ENCODE assay signal across 8 mouse cellular contexts in the genomic region with DNA sequence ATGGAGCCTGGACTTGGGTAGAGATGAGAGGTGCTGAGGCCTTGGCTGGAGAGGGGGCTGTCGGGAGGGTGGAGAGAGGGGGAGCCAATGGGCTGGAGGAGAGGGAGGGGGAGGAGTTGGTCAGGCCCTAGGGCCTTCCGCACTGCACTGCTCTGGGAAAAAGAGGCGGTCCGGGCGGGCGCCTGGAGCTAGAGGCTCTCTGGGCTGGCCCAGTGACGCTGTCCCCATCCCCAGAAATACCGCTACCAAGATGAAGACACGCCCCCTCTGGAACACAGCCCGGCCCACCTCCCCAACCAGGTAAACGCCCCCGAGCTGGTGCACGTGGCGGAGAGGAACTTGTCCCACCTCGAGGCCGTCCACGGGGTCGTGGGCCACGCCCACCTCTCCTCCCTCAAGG. TPM values are rescaled to one million over a fixed set of nuclear protein-coding genes. Genes with fewer than 3 reads are reported as not detected.
A peak's percentile ranks its signal among the peaks of the same experiment; 100 is the strongest.
DNase-seq lines count a peak whose midpoint lies in the region; ATAC-seq lines count a peak whose summit lies in the region.

No protein-coding gene starts in this region.

- peaks cover 11% of the 10 kb centered on the region for H3K36me3 ChIP-seq in intestine, embryonic 14.5 days (ENCODE audit: control insufficient read depth, insufficient read depth, low read length)

- no peak overlapping the region for H3K9ac ChIP-seq in intestine, embryonic 14.5 days (ENCODE audit: low read length)

- peak overlapping the region; percentile 68 for H3K27ac ChIP-seq in intestine, embryonic 14.5 days (ENCODE audit: low read depth)

- H3K4me3 ChIP-seq in intestine, embryonic 14.5 days (ENCODE audit: low read depth, low read length) = peak overlapping the region; percentile 22

- WGBS in intestine, embryonic 14.5 days = 2% methylated on average over 19 of the region's 19 CpGs

- ATAC-seq in intestine, embryonic 14.5 days (replicated peaks; ENCODE audit: low FRiP score, low TSS enrichment, low read depth) = peak; percentile 50

- H3K4me2 ChIP-seq in intestine, embryonic 14.5 days (ENCODE audit: low read length) = peak overlapping the region; percentile 59

- DNase-seq in adrenal gland, postnatal 25 days = peak; percentile 28
- DNase-seq in adrenal gland, adult 2 months = no peak
- DNase-seq in cerebellum, adult 9-10 months = peak; percentile 75
- DNase-seq in gastrocnemius, postnatal 10 days = peak; percentile 75
- DNase-seq in intestine, embryonic 14.5 days (ENCODE audit: low spot score) = peak; percentile 64
- DNase-seq in lung, postnatal 36 days = peak; percentile 30
- DNase-seq in testis, postnatal 10 days (ENCODE audit: low spot score) = peak; percentile 82
- DNase-seq in ovary, postnatal 10 days (ENCODE audit: low spot score) = no peak

- H3K27me3 ChIP-seq in intestine, embryonic 14.5 days (replicated peaks; ENCODE audit: control insufficient read depth, insufficient read depth, low read length) = no peaks in the 10 kb centered on the region

- peaks cover 72% of the 10 kb centered on the region for H3K4me1 ChIP-seq in intestine, embryonic 14.5 days (replicated peaks; ENCODE audit: control insufficient read depth, insufficient read depth, low read length)

- no peaks in the 10 kb centered on the region for H3K9me3 ChIP-seq in intestine, embryonic 14.5 days (ENCODE audit: control insufficient read depth, low read length)

RNA-seq across cellular contexts. Expression of gene Dlg4, which starts 9.9 kb away (rescaled TPM):
- total RNA-seq in adrenal gland, postnatal 25 days (2021) = 30.7 and 31.0 TPM in 2 replicates
- 10 to 100 TPM; 22.9 to 32.4 TPM for total RNA-seq in adrenal gland, adult 2 months (2021)
- polyA plus RNA-seq in adrenal gland, adult 2 months (2012; rRNA removed) = 21.7 and 22.1 TPM in 2 replicates
- 10 to 100 TPM; 16.5 to 28.7 TPM for total RNA-seq in gastrocnemius, postnatal 10 days (2021)
- 7.7 and 8.6 TPM in 2 replicates for polyA plus RNA-seq in intestine, embryonic 14.5 days (2014; fragmentation: Nextera tagmentation; extraction: Ambion mirVana)

RNA-seq across cellular contexts. Expression of gene Acadvl, which starts 11.5 kb away (rescaled TPM):
- total RNA-seq in adrenal gland, postnatal 25 days (2021) = 391 and 422 TPM in 2 replicates
- total RNA-seq in adrenal gland, adult 2 months (2021) = 100 to 1,000 TPM; 426 to 754 TPM
- 171 and 186 TPM in 2 replicates for polyA plus RNA-seq in adrenal gland, adult 2 months (2012; rRNA removed)
- total RNA-seq in gastrocnemius, postnatal 10 days (2021) = 100 to 1,000 TPM; 217 to 254 TPM
- 72.8 and 73.8 TPM in 2 replicates for polyA plus RNA-seq in intestine, embryonic 14.5 days (2014; fragmentation: Nextera tagmentation; extraction: Ambion mirVana)

RNA-seq across cellular contexts. Expression of gene Dvl2, which starts 26.3 kb away (rescaled TPM):
- 19.6 and 22.3 TPM in 2 replicates for total RNA-seq in adrenal gland, postnatal 25 days (2021)
- 10 to 100 TPM; 11.2 to 12.2 TPM for total RNA-seq in adrenal gland, adult 2 months (2021)
- polyA plus RNA-seq in adrenal gland, adult 2 months (2012; rRNA removed) = 20.2 and 22.2 TPM in 2 replicates
- 10 to 100 TPM in 1 of 2 experiments, 1 to 10 TPM in 1; 8.2 to 14.7 TPM for total RNA-seq in gastrocnemius, postnatal 10 days (2021)
- polyA plus RNA-seq in intestine, embryonic 14.5 days (2014; fragmentation: Nextera tagmentation; extraction: Ambion mirVana) = 32.0 and 32.6 TPM in 2 replicates

RNA-seq across cellular contexts. Expression of gene Asgr1, which starts 27.2 kb away (rescaled TPM):
- 0.91 and 3.4 TPM in 2 replicates for total RNA-seq in adrenal gland, postnatal 25 days (2021)
- total RNA-seq in adrenal gland, adult 2 months (2021) = 1 to 10 TPM in 1 of 2 experiments, not detected in 1; 1.7 TPM
- 0.08 TPM in 1 of 2 replicates, not detected in the other for polyA plus RNA-seq in adrenal gland, adult 2 months (2012; rRNA removed)
- under 1 TPM in 1 of 2 experiments, not detected in 1; 0.29 TPM for total RNA-seq in gastrocnemius, postnatal 10 days (2021)
- 0.26 TPM in 1 of 2 replicates, not detected in the other for polyA plus RNA-seq in intestine, embryonic 14.5 days (2014; fragmentation: Nextera tagmentation; extraction: Ambion mirVana)

RNA-seq across cellular contexts. Expression of gene Phf23, which starts 31.1 kb away (rescaled TPM):
- total RNA-seq in adrenal gland, postnatal 25 days (2021) = 55.7 and 64.6 TPM in 2 replicates
- 10 to 100 TPM; 52.2 to 57.6 TPM for total RNA-seq in adrenal gland, adult 2 months (2021)
- polyA plus RNA-seq in adrenal gland, adult 2 months (2012; rRNA removed) = 9.7 and 19.0 TPM in 2 replicates
- 10 to 100 TPM; 22.2 to 28.9 TPM for total RNA-seq in gastrocnemius, postnatal 10 days (2021)
- polyA plus RNA-seq in intestine, embryonic 14.5 days (2014; fragmentation: Nextera tagmentation; extraction: Ambion mirVana) = 37.6 and 43.9 TPM in 2 replicates

Comparison
In these comparisons a context has a peak if more than half of its experiments do, and no peak if none do; other contexts are left out.
1. DNase-seq: peak in adrenal gland, postnatal 25 days (single experiment), cerebellum, adult 9-10 months (single experiment), gastrocnemius, postnatal 10 days (single experiment), intestine, embryonic 14.5 days (single experiment), lung, postnatal 36 days (single experiment) and testis, postnatal 10 days (single experiment); none in adrenal gland, adult 2 months (single experiment) and ovary, postnatal 10 days (single experiment).